Mouse (Mus musculus) lung, embryonic 16.5 days (tissue): ENCODE data around the gene Eef1akmt2. TPM values are rescaled to one million over a fixed set of nuclear protein-coding genes. Genes with fewer than 3 reads are reported as not detected.

Experiments
- polyA plus RNA-seq: library from polyadenylated mRNA; unstranded; fragments of >200 nt; fragmentation: Nextera tagmentation; extraction: Ambion mirVana; gene quantifications from 2 replicates; pipeline ENCODE4 v1.2.1, GENCODE M21; 2015

The Eef1akmt2 gene
- polyA plus RNA-seq, 1 experiment from 2014 or later: 60.4 TPM

Other genes starting within 250 kb of the Eef1akmt2 start
- gene Lhpp, start 242.0 kb downstream of the Eef1akmt2 start, polyA plus RNA-seq: 15.9 and 18.8 TPM in 2 replicates
- gene Fam53b, start 38.8 kb downstream of the Eef1akmt2 start, polyA plus RNA-seq: 33.5 and 36.0 TPM in 2 replicates
- gene Abraxas2, start 6.6 kb upstream of the Eef1akmt2 start, polyA plus RNA-seq: 40.1 and 41.9 TPM in 2 replicates
- gene Zranb1, start 78.5 kb upstream of the Eef1akmt2 start, polyA plus RNA-seq: 8.6 and 9.0 TPM in 2 replicates